Mouse (Mus musculus): ENCODE measurements around the gene Mphosph8.

Mphosph8 gene

DNA sequence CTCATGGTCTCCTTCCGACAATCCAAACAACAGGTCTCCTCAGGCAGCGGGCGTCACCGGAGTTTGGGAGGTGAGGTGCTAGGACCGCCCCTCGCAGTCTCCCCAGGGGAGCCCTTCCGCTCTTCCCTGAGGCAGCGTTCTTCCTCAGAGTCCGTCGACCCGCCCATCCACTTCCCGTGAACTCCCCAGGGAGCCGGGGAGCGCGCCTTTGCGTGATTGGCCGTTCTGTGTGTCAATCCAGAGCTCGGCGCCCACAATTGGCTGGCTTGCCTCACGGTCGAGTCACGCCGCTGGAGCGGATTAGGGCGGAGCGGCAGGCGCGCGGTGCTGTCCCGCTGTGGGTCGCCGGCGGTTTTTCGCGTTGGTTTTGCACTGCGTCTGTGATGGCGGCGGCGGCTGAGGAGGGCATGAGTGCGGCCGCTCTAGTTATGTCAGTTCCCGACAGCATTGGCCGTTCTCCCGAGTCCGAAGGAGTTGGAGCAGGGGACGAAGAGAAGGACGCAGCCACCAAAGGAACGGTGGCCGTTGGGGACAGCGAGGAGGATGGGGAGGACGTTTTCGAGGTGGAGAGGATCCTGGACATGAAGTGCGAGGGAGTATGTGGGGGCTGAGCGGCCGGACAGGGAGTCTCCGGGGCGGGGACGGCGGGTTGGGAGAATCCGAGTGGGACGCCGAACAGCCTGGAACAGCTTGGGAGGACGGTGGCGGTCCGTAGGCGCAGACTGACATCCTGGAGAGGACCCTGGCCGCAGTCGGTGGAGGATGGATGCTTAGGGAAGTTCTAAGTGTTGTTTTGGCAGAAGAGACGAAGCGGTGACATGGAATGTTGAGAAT, at the start of gene Mphosph8:
Gene Mphosph8, plus strand, starts transcription at position 280 of the 834 bp plus-strand sequence.
- in situ Hi-C loops (cut with MboI, MseI), result no loop called here

GRCm38 (mm10) chr14:56620425-56620824, 47.6 kb upstream of the Mphosph8 start:
- in situ Hi-C loops (cut with MboI, MseI), result no loop called here

GRCm38 (mm10) chr14:56626202-56626601, 41.8 kb upstream of the Mphosph8 start:
- in situ Hi-C loops (cut with MboI, MseI), result no loop called here

GRCm38 (mm10) chr14:56628336-56628735, 39.7 kb upstream of the Mphosph8 start:
- in situ Hi-C loops (cut with MboI, MseI), result no loop called here

DNA sequence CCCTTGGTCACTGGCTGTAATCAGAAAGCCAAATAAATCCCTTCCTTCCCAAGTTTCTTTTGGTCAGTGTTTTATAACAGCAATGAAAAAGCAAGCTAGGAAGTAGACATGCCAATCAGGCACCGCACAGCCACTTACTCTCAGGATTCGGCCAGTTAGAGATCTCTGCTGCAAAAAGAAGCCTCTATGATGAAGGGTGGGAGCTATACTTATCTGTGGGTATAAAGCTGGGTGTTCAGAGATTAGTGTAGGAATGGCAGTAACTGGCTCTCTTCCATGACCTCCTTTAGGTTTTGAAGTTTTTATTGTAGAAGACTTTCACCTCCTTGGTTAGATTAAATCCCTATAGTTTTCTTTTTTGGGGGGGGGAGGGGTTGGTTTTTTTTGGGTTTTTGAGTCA, 36.9 kb upstream of the Mphosph8 start:
- in situ Hi-C loops (cut with MboI, MseI), result no loop called here

DNA sequence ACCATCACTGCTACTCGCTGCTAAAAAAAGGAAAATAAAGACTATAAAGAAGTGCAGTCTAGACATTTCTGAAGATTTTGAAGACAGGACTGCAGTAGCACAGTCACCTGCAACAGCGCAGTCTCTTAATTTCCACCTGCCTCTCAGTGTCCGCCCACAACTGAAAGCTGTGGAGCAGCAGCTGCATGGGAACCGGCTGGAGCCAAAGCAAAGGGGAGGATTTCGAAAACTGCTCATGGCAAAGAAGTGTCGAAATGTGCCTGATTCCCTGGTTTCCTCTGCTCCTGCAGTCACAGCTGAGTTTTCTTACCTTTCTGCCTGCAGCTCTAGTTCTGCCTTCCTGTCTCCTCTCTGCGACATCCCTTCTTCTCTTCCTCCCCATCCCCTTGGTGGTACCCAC, 20.8 kb upstream of the Mphosph8 start:
- in situ Hi-C loops (cut with MboI, MseI), result no loop called here

DNA sequence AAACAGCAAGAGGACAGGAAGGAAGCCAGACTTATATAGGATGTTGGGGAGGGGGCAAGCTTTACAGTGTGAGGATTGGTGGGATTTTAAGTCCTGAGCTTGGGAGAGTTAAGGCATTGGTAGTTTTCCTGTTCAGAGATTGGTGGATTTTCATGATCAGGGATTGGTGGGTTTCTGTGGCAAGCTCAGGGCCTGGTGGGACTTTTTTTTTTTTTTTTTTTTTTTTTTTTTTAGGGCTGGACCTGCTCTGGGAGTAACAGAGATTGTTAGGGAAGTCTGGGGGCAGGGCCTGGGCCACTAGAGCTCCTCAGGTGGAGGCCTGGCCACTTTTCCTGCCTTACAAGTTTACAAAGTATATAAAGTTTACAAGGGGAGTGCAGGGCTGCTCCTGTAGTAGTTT, 18.6 kb upstream of the Mphosph8 start:
- in situ Hi-C loops (cut with MboI, MseI), result no loop called here

DNA sequence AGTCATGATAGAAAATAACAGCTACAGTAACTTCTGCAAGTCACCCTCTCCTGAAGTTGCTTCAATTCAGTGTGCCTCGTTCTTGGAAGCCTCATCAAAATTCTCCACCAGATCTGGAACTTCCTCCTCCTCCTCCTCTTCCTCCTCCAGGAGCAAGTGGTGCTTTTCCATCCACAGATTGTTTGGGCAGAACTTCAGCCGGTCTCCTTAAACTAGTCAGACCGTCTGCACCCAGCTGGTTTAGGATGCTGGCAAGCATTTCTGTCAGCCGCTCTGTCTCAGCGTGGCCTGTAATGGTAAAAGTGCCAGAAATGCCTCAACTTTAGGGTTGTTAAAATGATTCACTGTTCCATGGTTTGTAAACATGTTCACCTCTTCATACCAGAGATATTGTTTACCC, 2.4 kb upstream of the Mphosph8 start:
- in situ Hi-C loops (cut with MboI, MseI), result no loop called here

DNA sequence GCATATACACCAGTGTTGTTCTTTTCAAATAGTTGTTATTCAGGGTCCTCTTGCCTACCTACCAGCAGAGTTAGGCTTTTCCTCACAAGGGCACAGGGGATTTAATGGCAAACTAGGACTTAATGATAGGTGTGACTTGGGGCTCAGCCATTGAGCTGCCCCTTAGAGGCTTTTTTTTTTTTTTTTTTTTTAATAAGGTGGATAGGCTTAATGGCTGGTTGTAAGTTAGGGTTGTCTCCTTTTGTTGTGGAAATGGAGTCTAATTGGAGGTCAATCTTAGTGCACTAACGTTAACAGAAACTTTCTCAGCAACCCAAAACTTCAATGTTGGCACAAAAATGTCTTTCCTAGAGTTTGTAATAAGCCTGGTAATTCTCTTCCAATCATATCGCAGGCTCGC, 1.1 kb upstream of the Mphosph8 start:
- in situ Hi-C loops (cut with MboI, MseI), result no loop called here

- in situ Hi-C loops (cut with MboI, MseI), result no loop called here
These were observed 1.1 kb downstream of the Mphosph8 start for GRCm38 (mm10) chr14:56669046-56669620.

GRCm38 (mm10) chr14:56685426-56685825, 17.4 kb downstream of the Mphosph8 start:
- in situ Hi-C loops (cut with MboI, MseI), result no loop called here

DNA sequence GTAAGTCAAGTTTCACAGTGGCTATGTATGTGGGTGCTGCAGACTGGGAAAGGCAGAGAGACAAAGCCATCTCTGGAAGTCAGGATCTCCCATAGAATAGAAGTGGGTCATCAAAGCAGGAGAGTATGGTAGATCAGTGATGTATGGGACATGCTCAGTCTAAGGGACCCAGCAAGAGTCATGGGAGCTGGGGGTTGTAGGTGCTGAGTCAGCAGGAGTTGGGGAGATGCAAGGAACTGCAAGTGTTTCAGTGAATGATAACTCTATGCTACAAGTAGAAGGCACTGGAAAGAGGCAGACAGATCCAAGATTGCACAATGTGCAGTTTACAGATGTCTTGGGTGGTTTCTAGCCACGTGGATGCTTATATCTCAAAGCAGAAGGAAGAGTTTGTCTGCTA, 21.1 kb downstream of the Mphosph8 start:
- in situ Hi-C loops (cut with MboI, MseI), result no loop called here

DNA sequence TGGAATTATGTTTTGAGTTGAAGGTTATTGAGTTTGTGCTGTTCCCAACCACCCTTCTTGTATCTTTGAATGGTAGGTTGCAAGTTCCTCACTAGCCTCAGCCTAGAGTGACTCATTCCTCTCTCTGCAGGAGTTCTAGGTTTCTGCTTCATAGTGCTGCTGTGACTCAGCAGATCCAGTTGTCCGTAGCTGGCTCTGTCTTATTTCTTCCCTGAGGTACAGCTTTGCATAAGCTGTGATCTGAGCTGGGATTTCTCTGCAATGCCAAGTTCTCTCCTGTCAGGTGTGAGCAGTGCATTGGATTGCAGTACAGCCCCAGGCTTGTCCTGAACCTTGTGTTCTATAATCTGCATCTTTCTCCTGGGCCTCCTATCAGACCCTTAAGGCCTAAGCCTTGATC, 21.7 kb downstream of the Mphosph8 start:
- in situ Hi-C loops (cut with MboI, MseI), result no loop called here

GRCm38 (mm10) chr14:56695495-56695894, 27.4 kb downstream of the Mphosph8 start:
- in situ Hi-C loops (cut with MboI, MseI), result no loop called here

DNA sequence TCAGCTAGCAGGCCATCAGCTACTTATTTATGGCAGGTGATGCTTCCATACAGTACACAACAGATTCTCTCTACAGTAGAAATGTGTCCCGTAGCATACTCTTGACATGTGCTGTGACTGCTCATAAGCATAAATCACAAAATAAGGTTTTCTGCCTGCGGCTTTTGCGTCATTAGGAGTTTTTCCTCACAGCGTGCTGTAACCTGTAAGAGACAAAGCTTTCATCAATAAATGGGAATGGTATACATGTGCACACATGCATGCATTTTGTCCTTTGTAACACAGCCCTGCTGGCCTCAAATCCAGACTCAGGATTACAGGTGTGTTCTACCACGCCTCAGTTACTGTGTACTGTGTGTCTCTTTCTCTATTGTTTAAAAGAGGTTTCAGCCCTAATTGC, 29.8 kb downstream of the Mphosph8 start:
- in situ Hi-C loops (cut with MboI, MseI), result no loop called here

- in situ Hi-C loops (cut with MboI, MseI), result no loop called here
These were observed 34.6 kb downstream of the Mphosph8 start for GRCm38 (mm10) chr14:56702644-56703043.

GRCm38 (mm10) chr14:56705687-56706086, 37.6 kb downstream of the Mphosph8 start:
- in situ Hi-C loops (cut with MboI, MseI), result no loop called here

DNA sequence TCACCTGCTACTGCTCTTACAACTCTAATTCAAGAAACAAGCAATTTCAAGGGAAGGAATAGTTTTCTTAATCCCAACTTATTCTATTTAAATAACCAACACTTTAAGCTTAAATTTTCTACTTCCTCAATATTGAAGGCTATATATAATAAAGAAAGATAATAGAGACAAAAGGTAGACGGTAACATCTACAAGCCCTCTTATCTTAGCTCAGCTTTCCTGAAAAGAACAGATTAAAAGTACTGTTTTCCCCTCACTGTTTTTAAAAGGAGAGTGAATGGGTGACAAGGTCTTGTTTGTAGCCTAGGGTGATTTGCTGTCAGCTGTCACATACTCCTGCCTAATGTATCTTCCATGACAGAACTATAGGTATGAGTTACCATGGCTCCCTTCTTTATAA, 58.4 kb downstream of the Mphosph8 start:
- in situ Hi-C loops (cut with MboI, MseI), result no loop called here

GRCm38 (mm10) chr14:56740175-56740574, 72.1 kb downstream of the Mphosph8 start:
- in situ Hi-C loops (cut with MboI, MseI), result no loop called here

Data from T-helper 2 cell (primary cell).